Mouse (Mus musculus) cerebellum, adult 9-10 months (tissue): ENCODE measurements at regions not wholly inside any gene's neighbourhood (a gene's known extent, or its start where the extent isn't known, plus 50 kb on each side); places are given as distances from the start of the nearest gene placed in this dataset.
"Not testable (repeated sequence)": the region's sequence is repeated elsewhere in the genome, so short reads cannot be mapped to it uniquely, and the experiment has no call there.

Source experiments
- DNase-seq: peaks from one replicate; pipeline ENCODE4 v3.0.0; 2022

DNA sequence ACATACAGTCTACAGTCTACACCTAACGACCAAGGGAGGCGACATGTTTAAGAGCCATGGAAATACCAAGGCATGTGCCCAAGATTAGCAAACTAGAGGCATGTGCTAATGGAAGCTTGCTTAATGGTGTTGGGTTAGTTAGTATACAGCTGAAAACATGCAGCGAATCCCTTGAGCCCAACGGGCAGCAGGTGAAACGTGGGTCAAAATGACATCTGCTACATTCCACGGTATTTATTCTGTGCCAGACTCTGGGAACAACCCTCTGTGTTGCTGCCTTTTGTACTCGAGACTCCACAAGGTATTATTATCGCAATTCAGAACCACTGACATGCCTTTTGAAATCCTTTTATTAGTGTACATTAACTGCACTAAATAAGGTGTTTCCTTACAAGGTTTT lies 188.1 kb upstream of the Rhobtb1 start:
- DNase-seq: no peak

DNA sequence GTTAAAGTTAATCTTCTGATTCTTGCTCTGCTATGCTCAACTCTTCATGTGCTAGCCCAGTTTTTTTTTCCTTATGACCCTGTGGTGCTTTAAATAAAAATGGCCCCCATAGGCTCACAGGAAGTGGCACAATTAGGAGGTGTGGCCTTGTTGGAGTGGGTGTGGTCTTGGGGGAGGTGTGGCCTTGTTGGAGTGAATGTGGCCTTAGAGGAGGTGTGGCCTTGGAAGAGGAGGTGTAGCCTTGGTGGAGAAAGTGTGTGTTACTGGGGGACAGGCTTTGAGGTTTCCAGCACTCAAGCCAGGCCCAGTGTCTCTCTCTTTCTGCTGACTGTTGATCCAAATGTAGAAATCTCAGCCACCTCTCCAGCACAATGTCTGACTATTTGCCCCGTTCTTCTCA lies 186.0 kb upstream of the Rhobtb1 start:
- DNase-seq: no peak

DNA sequence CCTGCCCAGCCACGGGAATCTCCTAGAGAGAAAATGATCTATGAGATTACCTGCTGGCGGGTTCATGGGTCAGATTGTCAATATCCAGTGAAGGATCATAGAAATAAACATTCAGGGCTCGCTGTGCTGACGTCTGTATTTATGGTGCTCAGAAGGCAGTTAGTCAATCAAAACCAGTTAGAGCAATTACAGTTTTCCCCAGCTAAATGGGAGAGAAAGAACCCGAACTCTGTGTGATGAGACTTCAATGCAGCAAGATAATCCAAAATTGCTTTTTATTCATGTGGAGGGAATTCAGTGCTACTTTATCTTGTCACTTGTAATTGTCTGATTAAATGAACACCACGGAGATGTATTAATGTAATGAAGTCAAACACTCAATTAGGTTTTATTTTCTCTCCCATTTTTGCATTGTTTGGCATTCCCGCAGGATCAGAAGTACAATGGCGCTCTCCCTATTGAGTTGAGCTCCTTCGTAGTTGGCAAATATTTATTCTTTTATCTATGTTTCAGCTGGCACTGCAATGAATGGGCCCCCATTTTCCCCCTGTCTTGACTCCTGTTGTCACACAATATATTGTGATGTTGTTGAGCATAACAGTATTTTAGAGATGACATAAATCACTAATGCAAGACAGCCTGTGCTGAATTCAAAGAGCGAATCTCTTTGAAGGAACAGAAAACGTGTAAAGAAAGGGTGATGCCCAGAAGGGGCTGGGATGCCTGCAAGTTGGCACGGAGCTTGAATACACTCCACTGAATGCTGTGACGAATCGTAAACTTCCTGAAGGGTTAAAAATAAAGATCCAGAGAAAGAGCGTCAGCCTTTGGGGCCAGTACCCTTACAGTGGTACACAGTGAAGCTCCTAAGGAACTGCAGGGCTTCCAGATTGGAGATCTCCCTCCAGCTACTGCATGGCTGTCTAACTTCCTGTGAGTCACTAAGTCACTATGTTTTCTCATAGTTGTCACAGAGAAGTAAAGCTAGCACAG lies 183.0 kb upstream of the Rhobtb1 start:
- no peak for DNase-seq

DNA sequence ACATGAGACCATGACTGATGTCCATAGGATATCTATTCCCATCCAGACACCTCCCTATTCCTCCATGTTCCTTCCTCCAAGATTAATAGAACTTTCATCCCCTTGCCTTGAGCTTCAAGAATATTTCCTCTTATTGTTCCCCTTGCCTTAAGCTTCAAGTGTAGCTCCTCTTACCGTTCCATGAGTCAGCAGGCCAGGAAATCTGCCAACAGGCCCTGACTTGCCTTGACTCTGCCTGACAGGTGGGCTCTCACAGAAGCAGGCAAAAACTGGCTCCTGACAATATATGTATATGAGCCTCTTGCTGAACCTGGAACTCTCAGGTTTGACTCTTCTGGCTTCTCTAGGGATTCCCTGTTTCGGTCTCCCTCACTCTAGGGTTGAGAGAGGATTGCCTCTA lies 180.7 kb upstream of the Rhobtb1 start:
- DNase-seq: no peak

DNA sequence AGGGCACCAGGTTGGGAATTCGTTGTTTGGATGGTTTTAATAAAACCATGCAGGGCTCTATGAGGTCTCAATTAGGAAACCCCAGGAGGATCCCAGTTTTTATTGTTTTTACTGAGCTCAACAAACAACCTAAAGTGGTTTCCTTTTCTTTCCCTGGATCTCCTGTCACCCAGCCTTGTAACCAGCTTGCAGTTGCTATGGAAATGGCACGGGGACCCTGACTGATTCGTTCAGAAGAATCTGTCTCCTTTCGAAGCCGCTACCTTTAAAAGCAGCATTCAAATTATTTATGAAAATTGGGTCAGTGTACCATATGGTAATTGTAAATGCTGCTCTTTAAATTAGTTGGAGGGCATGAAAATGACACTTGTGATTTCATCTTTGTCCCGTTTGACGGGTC lies 176.5 kb upstream of the Rhobtb1 start:
- DNase-seq: no peak

DNA sequence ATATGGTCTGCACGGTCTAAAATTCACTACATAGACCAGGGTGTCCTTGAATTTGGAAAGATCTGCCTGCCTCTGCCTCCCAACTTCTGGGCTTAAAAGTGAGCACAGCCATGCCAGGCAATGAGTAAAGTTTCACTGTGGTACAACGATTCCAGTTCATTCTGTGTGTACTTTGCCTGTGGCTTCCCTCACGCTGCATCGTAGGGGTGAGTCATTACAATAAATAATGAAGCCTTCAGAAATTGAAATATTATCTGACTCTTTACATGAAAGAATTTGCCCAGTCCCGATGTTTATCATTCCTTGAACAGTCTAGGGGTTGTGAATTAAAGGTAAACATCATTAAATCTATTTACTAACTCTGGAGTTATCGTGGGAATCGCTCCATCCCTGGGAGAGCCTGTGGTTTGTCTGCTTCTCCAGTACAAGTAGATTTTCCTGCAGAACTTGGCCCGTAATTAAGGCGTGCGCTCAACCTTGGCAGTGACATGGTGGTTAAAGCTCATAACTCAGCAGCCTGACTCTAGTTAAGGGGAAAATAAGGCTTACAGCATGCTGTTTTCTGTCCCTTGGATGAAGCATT lies 174.7 kb upstream of the Rhobtb1 start:
- no peak for DNase-seq

DNA sequence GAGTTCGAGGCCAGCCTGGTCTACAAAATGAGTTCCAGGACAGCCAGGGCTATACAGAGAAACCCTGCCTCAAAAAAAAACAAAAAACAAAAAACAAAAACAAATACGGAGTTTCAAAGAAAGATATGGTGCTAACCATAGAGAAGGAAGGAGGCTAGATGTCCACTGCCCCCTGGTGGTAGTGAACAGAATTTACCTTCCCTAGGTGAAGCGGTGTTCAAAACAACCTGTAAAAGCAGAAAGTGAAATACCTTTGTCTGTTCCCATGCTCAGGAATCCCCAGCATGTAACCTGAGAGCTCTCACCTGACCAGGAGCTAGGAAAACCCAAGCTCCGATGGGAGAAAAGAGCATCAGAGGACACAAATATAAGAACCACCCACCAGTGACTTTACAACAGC lies 173.1 kb upstream of the Rhobtb1 start:
- DNase-seq: no peak

DNA sequence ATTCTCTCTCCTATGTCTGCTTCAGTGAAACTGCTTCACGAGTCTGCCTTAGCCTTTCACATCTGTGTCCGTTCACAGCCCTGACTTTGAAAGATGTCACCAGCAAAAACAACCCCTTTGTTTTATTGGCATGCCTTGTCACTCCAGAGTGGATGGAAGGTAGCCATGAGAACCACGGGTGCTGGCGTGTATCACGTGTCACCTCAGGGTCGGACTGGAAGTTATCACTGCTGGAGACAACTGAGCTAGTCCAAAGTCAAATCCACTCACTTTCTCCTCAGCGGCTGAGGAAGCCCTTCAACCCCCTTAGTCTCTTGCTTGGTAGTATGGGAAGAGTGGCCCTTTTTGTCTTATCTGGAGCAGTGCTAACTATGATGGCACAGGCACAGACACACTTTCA lies 171.3 kb upstream of the Rhobtb1 start:
- no peak for DNase-seq

DNA sequence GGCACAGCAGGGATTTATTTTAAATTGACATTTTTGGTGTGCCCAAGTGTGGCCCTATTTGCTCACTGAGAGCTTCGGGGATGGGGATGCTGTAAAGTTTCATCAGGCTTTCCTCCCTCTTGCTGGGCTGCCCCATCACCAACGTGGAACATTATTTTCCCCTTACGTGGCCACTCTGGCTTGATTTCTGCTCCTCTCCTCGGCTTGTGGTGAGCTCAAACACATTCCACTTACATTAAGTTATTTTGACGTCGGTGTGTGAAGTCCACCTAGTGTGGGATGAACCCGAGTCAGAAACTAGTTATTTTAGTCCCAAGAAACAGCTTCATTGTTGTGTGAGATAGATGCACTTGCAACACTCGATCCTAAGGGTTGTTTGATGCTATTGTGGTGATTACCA lies 168.9 kb upstream of the Rhobtb1 start:
- no peak for DNase-seq

DNA sequence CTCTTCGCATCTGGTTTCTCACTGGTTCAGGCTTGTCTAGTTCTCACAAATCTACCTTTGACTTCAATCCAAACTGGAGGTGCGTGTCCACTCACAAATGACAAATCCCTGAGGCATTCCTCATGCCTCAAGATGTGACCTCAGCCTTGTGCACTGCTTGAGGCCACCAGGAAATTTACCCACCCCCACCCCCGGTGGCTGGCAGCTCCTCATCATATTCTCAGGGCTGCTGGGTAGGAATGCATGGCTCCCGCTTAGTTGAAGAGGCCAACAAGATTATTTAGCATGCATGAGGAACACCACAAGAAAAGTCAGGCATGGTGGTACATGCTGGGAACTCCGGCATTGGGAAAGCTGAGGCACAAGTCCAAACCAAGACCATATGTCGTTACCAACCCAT lies 160.7 kb upstream of the Rhobtb1 start:
- DNase-seq: no peak

DNA sequence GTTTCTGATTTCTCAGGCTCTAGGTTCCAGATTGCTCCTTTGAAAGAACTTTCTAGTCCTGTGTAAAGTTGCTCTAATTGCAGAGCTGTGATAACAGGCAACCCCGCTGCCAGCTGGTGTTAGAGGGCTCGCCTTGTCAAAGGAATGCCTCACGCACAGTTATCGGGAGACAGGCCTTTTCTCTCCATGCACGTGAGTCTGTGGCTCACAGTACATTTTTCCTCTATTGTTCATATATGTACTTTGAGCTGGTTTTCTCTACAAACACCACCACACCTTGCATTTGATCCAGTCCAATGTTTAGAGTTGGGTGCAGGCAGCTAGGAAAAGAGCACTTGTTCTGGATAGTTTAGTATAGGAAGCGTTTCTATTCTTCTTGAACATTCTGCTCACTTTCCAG lies 151.6 kb upstream of the Rhobtb1 start:
- no peak for DNase-seq

DNA sequence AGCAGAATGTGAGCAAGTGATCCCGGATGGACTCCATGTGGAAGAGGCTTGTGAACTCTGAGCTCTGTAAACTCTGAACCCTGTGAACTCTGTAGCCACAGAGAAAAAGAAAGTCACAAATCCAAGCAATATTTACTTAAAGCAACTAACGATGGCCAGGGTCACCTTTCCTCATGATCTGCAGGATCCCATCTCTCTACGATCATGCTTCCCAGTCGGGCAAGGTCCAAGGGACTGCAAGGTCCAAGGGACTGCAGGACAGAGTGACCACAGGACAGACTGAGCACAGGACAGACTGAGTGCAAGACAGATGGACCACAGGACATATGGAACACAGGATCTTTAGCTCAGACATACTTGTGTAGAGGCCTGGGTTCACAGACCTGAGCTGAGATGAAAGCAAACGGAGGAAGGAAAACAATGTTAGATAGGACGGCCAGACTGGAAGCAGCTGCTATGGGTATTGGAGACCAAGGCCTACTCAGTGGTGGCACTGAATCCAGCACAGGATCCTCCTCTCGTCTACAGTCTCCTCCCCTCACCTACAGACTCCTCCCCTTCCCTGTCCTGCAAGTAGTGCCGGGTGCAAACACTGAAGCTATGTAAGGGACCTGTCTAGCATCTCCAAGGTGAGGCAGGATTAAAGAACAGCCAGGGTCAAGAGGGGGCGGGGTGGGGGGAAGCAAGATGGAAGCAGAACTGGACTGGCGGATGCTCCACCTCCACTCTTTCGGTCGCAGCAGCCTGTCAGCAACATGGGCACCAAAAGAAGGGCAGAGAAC lies 149.4 kb upstream of the Rhobtb1 start:
- no peak for DNase-seq

DNA sequence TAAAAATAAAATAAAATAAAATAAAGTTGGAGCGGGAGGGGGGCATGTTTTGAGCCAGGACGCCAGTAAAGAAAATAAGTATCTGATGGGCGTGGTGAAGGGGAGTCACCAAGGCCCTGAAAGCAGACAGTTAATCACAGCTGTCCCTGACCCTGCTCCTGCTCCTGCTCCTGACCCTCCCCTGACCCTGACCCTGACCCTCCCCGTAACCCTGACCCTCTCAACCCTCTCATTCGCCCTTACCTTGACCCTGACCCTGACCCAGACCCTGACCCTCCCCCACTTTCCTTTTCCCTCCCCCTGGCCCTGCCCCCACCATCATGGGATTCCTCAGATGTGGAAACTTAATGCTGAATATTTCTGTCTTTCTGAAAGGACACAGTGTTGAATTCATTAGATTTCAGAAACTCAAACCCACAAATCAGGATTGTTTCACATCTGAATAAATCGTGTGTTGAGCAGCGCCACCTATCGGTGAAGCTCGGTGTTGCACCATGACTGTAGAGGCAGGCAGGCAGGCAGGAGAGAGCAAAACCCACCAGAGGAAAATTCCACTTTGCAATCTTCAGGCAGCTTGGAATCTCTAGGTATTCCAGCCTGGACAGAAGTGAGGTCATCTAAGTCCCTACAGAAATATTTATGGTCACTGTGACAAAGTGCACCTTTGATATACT lies 145.9 kb upstream of the Rhobtb1 start:
- DNase-seq: peak; percentile 28

DNA sequence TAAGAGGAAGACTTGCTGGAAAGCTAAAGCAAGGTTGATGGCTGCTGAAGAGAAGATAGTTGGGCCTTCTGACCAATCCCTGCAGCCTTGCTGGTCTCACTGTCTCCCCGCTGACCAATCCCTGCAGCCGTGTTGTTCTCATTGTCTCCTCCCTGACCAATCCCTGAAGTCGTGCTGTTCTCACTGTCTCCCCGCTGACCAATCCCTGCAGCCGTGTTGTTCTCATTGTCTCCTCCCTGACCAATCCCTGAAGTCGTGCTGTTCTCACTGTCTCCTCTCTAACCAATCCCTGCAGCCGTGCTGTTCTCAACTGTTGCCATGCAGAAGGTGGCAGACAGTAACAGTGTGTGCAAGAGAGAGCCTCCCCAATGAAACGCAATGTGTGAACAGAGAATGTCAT lies 142.6 kb upstream of the Rhobtb1 start:
- not testable (repeated sequence) for DNase-seq

DNA sequence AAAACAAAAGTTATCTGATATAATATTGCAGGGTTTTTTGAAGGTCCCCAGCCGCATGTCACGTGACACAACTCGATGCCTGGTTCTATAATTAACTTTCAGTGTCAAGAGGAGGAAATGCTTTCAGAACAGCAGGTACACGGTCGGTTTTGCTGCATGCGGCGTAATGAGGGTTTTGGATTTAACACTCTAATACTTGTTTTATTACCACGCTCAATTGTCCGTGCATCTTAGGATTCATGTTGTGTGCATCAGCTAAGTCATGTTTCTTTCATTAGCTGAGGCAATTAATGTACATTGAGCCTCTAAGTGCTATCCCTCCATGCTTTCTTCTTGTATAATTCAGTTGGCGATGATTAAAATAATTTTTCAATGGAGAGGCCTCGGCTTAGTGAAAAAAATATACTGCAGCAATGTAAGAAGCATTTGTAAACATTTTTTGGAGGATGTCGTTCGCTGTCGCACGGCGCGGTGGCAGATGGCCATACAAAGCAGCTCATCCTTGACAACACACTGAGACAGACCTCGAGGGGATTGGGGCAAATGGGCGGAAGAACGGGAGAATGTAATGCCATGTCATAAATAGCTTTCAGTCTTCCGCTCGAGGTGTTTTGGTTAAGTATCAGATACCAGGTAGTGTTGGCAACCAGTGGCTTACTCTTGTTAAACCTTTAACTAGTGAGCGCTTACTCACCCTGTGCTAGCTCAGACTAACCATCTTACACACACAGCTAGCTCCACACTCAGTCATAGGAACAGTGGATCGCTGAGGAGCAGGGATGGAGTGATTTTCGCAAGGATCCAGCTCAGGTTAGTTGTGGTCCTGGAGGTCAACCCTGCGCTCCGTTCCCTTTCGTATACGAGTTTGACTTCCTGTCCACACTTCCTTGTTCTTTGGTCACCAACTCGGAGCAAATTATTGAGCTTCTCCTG lies 130.2 kb upstream of the Rhobtb1 start:
- no peak for DNase-seq

DNA sequence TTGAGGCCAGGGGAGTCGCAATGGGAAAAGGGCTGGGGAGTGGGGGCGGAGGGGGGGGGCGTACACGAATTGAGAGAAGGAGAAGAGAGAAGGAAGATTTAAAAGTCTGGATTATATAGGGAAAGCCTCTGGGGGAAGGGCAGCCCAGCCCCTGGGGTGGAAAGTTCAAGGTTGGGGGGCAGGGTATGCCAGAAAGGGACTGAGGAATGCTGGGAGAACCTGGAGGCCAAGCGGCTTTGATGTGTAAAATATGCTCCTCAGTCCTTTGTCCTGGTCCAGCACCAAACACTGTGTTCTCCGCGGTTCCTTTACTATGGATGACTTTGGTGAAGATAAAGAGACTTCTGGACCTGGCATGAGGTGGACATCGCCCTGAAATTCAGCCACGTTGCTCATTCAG lies 117.8 kb upstream of the Rhobtb1 start:
- no peak for DNase-seq

DNA sequence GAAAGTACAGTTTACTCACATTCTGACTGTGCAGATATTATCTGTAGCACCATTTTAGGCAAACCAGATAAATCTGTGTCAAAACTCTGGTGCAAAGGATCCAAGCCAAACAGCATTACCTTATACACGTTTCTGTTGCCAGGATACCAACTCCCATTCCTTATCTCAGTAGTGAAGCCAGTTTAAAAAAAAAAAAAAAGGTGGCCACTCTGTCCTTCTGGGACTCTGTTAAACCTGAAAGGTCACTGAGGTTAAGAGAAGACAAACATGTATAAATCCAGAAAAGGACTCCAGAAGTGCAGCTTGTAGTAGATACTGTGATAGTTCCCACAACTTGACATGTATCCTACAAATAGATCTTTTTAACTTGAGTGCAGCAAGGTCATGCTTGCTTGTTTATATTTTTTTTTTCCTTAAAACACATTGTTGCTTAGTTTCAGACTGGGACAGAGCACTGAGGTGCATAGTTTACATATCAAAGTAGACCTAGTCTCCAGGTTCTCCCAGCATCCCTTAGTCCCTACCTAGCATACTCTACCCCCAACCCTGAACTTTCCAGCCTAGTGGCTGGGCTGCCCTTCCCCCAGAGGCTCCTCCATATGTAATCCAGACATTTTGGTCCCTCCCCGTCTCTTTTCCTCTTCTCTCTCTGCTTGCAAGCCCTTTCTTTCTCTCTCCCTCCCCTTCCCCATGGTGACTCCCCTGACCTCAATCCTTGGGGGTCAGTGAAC lies 116.7 kb upstream of the Rhobtb1 start:
- no peak for DNase-seq

DNA sequence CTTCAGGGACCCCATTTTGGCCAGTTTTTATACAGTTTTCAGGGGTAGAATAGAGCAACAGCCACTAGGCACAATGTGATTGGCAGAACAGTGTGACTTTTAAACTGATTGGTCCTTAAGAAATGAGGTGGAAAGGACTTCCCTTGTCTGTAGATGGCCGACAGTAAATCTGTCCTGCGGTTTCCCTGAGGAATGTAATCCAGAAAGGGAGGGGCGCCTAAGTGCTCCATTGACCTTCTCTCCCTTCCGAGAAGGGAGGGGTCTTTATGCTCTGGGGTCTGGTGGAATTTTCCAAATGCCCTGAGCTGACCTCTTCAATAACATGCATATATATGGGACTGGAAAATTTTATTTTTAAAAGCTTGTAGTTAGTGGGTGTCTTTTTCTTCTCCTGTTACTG lies 115.7 kb upstream of the Rhobtb1 start:
- DNase-seq: not testable (repeated sequence)

DNA sequence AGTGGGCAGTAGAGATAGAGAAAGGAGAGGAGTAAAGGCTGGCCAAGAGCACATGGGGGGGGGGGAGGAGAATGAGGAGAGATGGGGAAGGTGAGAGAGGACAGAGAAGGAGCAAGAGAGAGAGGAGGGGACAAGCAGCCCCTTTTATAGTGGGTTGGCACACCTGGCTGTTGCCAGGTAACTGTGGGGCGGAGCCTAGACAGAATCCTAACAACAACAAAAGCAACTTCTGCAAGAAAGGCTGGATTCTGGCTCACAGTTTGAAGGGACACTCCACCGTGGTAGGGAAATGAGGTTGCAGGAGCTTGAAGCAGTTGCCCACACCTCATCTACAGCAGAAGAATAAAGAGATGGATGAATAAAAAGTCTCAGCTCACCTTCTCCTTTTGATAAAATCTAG lies 115.1 kb upstream of the Rhobtb1 start:
- DNase-seq: no peak

DNA sequence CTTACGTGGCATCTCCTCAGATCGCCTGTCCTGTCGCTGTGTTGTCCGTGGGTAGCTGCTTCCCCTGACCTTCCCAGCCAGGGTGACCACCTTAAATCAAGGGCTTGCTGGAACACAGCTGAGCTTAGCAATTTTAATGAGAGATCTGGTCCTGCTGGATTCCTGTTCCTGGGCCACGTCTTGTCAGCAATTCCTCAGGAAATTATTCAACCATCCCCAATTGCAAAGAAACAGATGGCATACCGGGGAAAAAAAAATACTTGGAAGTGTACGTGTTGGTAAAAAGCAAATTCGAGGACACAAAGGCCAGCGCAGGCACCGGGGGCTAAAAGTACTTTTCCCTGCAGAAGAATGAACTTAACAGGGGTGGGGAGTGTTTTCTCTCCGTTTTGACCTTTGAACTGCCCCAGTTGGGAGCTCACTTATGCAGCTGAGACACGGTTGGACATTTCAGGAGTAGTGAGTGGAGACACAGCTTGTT lies 107.0 kb upstream of the Rhobtb1 start:
- peak; percentile 14 for DNase-seq

DNA sequence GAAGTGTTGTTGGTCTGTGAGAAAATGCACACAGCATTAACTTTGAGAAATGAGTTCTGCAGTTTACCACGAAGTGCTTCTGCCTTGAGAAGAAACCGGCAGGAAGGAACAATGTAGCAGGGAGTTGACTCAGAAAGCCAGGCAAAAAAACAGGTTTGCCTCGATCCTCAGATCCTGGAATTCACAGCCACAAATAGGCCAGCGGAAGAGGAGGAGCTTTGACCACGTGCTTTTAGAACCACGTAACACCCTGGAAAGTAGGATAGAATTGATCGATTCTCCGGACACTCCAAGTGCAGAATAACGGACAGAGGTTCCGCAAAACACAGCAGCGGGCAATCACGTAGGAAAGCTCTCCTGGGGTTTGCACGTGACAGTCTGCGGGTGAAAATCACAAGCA lies 106.0 kb upstream of the Rhobtb1 start:
- DNase-seq: no peak
